Mouse (Mus musculus) MEL (cell line): ENCODE data around the gene Mad2l2. TPM values are rescaled to one million over a fixed set of nuclear protein-coding genes. Genes with fewer than 3 reads are reported as not detected.
A peak's percentile ranks its signal among the peaks of the same experiment; 100 is the strongest.

Experiments used
- DNase-seq: peaks from one replicate; pipeline ENCODE4 v3.0.0; 2011; ENCODE audit warnings: low read depth, low spot score
- H3K27ac ChIP-seq: 2 replicates; pipeline ENCODE4 v1.5.1; 2012; ENCODE audit warnings: low read depth, mild to moderate bottlenecking, control low read depth, low read length, moderate library complexity; ENCODE audit not compliant: control insufficient read depth
- H3K27me3 ChIP-seq, 2 experiments: fragments of 150-350 bp in 1 of 2; sonication (generic) in 1 of 2; 2 replicates each; pipeline ENCODE4 v1.6.1; 2012; ENCODE audit warnings: low read length in 2 of 2, mild to moderate bottlenecking in 2 of 2, improper control_type of control experiment in 1 of 2, moderate library complexity in 1 of 2; ENCODE audit not compliant: insufficient read depth in 2 of 2, control insufficient read depth in 1 of 2
- H3K36me3 ChIP-seq, 2 experiments: 2 replicates each; pipeline ENCODE4 v1.6.1; 2012 to 2014; ENCODE audit warnings: low read length in 2 of 2, improper control_type of control experiment in 1 of 2, inconsistent platforms in 1 of 2, mild to moderate bottlenecking in 1 of 2; ENCODE audit not compliant: insufficient read depth in 2 of 2, control insufficient read depth in 1 of 2
- H3K4me1 ChIP-seq, 2 experiments: fragments of 150-350 bp in 1 of 2; sonication (generic) in 1 of 2; 2 replicates each; pipeline ENCODE4 v1.6.1; 2012; ENCODE audit warnings: low read length in 2 of 2, improper control_type of control experiment in 1 of 2, mild to moderate bottlenecking in 1 of 2; ENCODE audit not compliant: insufficient read depth in 2 of 2, control insufficient read depth in 1 of 2
- H3K4me3 ChIP-seq, 2 experiments: fragments of 150-350 bp in 1 of 2; sonication (generic) in 1 of 2; 2 replicates each; pipeline ENCODE4 v1.5.1; 2012; ENCODE audit warnings: low read depth in 2 of 2, low read length in 2 of 2, mild to moderate bottlenecking in 2 of 2, moderate library complexity in 2 of 2, control low read depth in 1 of 2, improper control_type of control experiment in 1 of 2; ENCODE audit not compliant: control insufficient read depth in 1 of 2, insufficient read depth in 1 of 2
- H3K79me2 ChIP-seq: 2 replicates; pipeline ENCODE4 v1.6.1; 2012; ENCODE audit warnings: mild to moderate bottlenecking, low read length, moderate library complexity; ENCODE audit not compliant: control insufficient read depth, poor library complexity, insufficient read depth
- H3K9ac ChIP-seq: 2 replicates; pipeline ENCODE4 v1.6.1; 2012; ENCODE audit warnings: low read depth, mild to moderate bottlenecking, control low read depth, low read length, moderate library complexity; ENCODE audit not compliant: control insufficient read depth, poor library complexity, severe bottlenecking
- H3K9me3 ChIP-seq: fragments of 150-350 bp; sonication (generic); replicated peaks from 2 replicates; pipeline ENCODE4 v1.6.1; 2012; ENCODE audit warnings: mild to moderate bottlenecking, low read length, improper control_type of control experiment, moderate library complexity; ENCODE audit not compliant: insufficient read depth
- CTCF ChIP-seq, 3 experiments: IDR thresholded peaks in 2 of 3; conservative IDR thresholded peaks in 1 of 3; 2 replicates each; pipeline ENCODE4 v1.5.1; 2011 to 2012; ENCODE audit warnings: low read length in 3 of 3, low read depth in 2 of 3, mild to moderate bottlenecking in 2 of 3, improper control_type of control experiment in 1 of 3, inconsistent platforms in 1 of 3, mixed read lengths in 1 of 3, moderate library complexity in 1 of 3; ENCODE audit not compliant: control insufficient read depth in 1 of 3, insufficient read depth in 1 of 3, poor library complexity in 1 of 3, severe bottlenecking in 1 of 3
- ELF1 ChIP-seq: IDR thresholded peaks from 2 replicates; pipeline ENCODE4 v1.6.1; 2014; ENCODE audit warnings: low read depth, mild to moderate bottlenecking, inconsistent platforms, low read length, improper control_type of control experiment, moderate library complexity
- EP300 ChIP-seq, 2 experiments: IDR thresholded peaks; 2 replicates each; pipeline ENCODE4 v1.6.1; 2011; ENCODE audit warnings: improper control_type of control experiment in 2 of 2, low read length in 2 of 2, low read depth in 1 of 2, mild to moderate bottlenecking in 1 of 2
- ETS1 ChIP-seq: IDR thresholded peaks from 2 replicates; pipeline ENCODE4 v1.6.1; 2012; ENCODE audit warnings: low read depth, mild to moderate bottlenecking, inconsistent platforms, low read length, improper control_type of control experiment, moderate library complexity
- GATA1 ChIP-seq: IDR thresholded peaks from 2 replicates; pipeline ENCODE4 v1.6.1; 2011; ENCODE audit warnings: low read depth, low read length, improper control_type of control experiment
- HCFC1 ChIP-seq: IDR thresholded peaks from 2 replicates; pipeline ENCODE4 v1.6.1; 2012; ENCODE audit warnings: low read depth, mild to moderate bottlenecking, inconsistent platforms, low read length, improper control_type of control experiment, moderate library complexity
- KAT2A ChIP-seq: conservative IDR thresholded peaks from 2 replicates; pipeline ENCODE4 v1.6.1; 2012; ENCODE audit warnings: low read depth, low read length, improper control_type of control experiment, inconsistent platforms
- MAFK ChIP-seq: IDR thresholded peaks from 2 replicates; pipeline ENCODE4 v1.6.1; 2011; ENCODE audit warnings: low read depth, mild to moderate bottlenecking, low read length, improper control_type of control experiment, borderline replicate concordance
- MAX ChIP-seq: IDR thresholded peaks from 2 replicates; pipeline ENCODE4 v1.6.1; 2011; ENCODE audit warnings: low read length, improper control_type of control experiment
- MAZ ChIP-seq: IDR thresholded peaks from 2 replicates; pipeline ENCODE4 v1.6.1; 2012; ENCODE audit warnings: low read depth, mild to moderate bottlenecking, inconsistent platforms, low read length, improper control_type of control experiment
- MEF2A ChIP-seq: IDR thresholded peaks from 2 replicates; pipeline ENCODE4 v1.6.1; 2014; ENCODE audit warnings: low read depth, mild to moderate bottlenecking, inconsistent platforms, low read length, improper control_type of control experiment; ENCODE audit not compliant: poor library complexity, insufficient replicate concordance, severe bottlenecking; ENCODE audit errors: extremely low read depth
- MXI1 ChIP-seq: IDR thresholded peaks from 2 replicates; pipeline ENCODE4 v1.6.1; 2011; ENCODE audit warnings: mild to moderate bottlenecking, low read depth, low read length, improper control_type of control experiment
- MYB ChIP-seq: IDR thresholded peaks from 2 replicates; pipeline ENCODE4 v1.6.1; 2011; ENCODE audit warnings: mild to moderate bottlenecking, low read depth, low read length, improper control_type of control experiment
- MYC ChIP-seq: IDR thresholded peaks from 2 replicates; pipeline ENCODE4 v1.6.1; 2011; ENCODE audit warnings: low read depth, mild to moderate bottlenecking, low read length, improper control_type of control experiment, moderate library complexity
- NELFE ChIP-seq: IDR thresholded peaks from 2 replicates; pipeline ENCODE4 v1.6.1; 2011; ENCODE audit warnings: low read depth, low read length, improper control_type of control experiment
- NRF1 ChIP-seq: IDR thresholded peaks from 2 replicates; pipeline ENCODE4 v1.6.1; 2014; ENCODE audit warnings: low read depth, mild to moderate bottlenecking, inconsistent platforms, low read length, improper control_type of control experiment, moderate library complexity; ENCODE audit not compliant: poor library complexity, insufficient read depth, severe bottlenecking
- POLR2A ChIP-seq, 2 experiments: IDR thresholded peaks; 2 replicates each; pipeline ENCODE4 v1.6.1; 2011 to 2012; ENCODE audit warnings: low read length in 2 of 2, mild to moderate bottlenecking in 2 of 2, control low read depth in 1 of 2, improper control_type of control experiment in 1 of 2, low read depth in 1 of 2, moderate library complexity in 1 of 2; ENCODE audit not compliant: control insufficient read depth in 1 of 2, insufficient read depth in 1 of 2, poor library complexity in 1 of 2
- POLR2AphosphoS2 ChIP-seq: IDR thresholded peaks from 2 replicates; pipeline ENCODE4 v1.6.1; 2011; ENCODE audit warnings: low read length, improper control_type of control experiment
- POLR2AphosphoS5 ChIP-seq: IDR thresholded peaks from 2 replicates; pipeline ENCODE4 v1.6.1; 2012; ENCODE audit warnings: low read depth, borderline replicate concordance, mild to moderate bottlenecking, inconsistent platforms, low read length, moderate library complexity, mixed read lengths
- RAD21 ChIP-seq: IDR thresholded peaks from 2 replicates; pipeline ENCODE4 v1.6.1; 2011; ENCODE audit warnings: mild to moderate bottlenecking, low read depth, low read length, improper control_type of control experiment
- SIN3A ChIP-seq: IDR thresholded peaks from 2 replicates; pipeline ENCODE4 v1.6.1; 2012; ENCODE audit warnings: low read length, improper control_type of control experiment, inconsistent platforms
- SMC3 ChIP-seq: IDR thresholded peaks from 2 replicates; pipeline ENCODE4 v1.6.1; 2011; ENCODE audit warnings: low read depth, low read length, improper control_type of control experiment
- TBP ChIP-seq: IDR thresholded peaks from 2 replicates; pipeline ENCODE4 v1.8.0; 2011; ENCODE audit warnings: low read depth, low read length, improper control_type of control experiment
- ZMIZ1 ChIP-seq: IDR thresholded peaks from 2 replicates; pipeline ENCODE4 v1.6.1; 2012; ENCODE audit warnings: low read depth, mild to moderate bottlenecking, inconsistent platforms, low read length, improper control_type of control experiment, moderate library complexity
- ZNF384 ChIP-seq: IDR thresholded peaks from 2 replicates; pipeline ENCODE4 v1.6.1; 2012; ENCODE audit warnings: low read depth, mild to moderate bottlenecking, inconsistent platforms, low read length, improper control_type of control experiment
- polyA plus RNA-seq, 2 experiments: library from polyadenylated mRNA; stranded (reverse) in 1 of 2; unstranded in 1 of 2; fragments of >175 nt in 1 of 2; fragments of >200 nt in 1 of 2; gene quantifications; 2 replicates each; pipeline versions ENCODE4 v1.2.1 to v1.2.4; 2012; ENCODE audit warnings: low replicate concordance in 2 of 2, low read depth in 1 of 2; ENCODE audit not compliant: insufficient read length in 2 of 2, insufficient read depth in 1 of 2, missing spikeins in 1 of 2
- total RNA-seq: library from RNA; depleted of rRNA; stranded (reverse); fragments of 300-350 nt; gene quantifications from 2 replicates; pipeline ENCODE4 v1.2.3, GENCODE M21; 2012

Mad2l2 gene
- total and polyA plus RNA-seq, 3 experiments, result 28.6 to 44.8 TPM; not detected in 1

- H3K27me3 ChIP-seq, result no peaks in the 10 kb centered on the region; a peak in 1 of 4 replicates
- no peaks in the 10 kb centered on the region; the same call in 1 of the 2 replicates for H3K79me2 ChIP-seq
- peak; percentile 97 for DNase-seq
- peak overlapping the region; percentile 86 to 89 for H3K4me3 ChIP-seq
- peak overlapping the region; percentile 84 for H3K27ac ChIP-seq
- H3K4me1 ChIP-seq, result peaks cover 3 to 8% of the 10 kb centered on the region in 2 experiments; a peak in 3 of 4 replicates
- H3K36me3 ChIP-seq, result peaks cover 0 to 5% of the 10 kb centered on the region in 2 experiments; a peak in 1 of 4 replicates
- H3K9ac ChIP-seq, result peak overlapping the region; percentile 85
- H3K9me3 ChIP-seq, result no peaks in the 10 kb centered on the region
- TF ChIP-seq MEF2A (no peak), GATA1 (no peak), MYC (0 out of 2 replicates have a peak, but pooled peaks have one; percentile 14), SMC3 (peak; percentile 34), EP300 (IDR thresholded peaks at IDR 0.05; ENCODE audit: low read depth in 1 of 2, low read length in 2 of 2) (0 out of 4 replicates have a peak, but pooled peaks of 1 of the 2 experiments have one; percentile 6), RAD21 (no peak), MAFK (no peak), CTCF (IDR thresholded peaks at IDR 0.05 in 2 of 3, conservative IDR thresholded peaks at IDR 0.05 in 1 of 3; ENCODE audit: control insufficient read depth in 1 of 3, insufficient read depth in 1 of 3, low read depth in 2 of 3, low read length in 3 of 3, poor library complexity in 1 of 3, severe bottlenecking in 1 of 3) (peak; percentile 15 to 66 (median 59); a peak in 4 of 6 replicates), POLR2A (IDR thresholded peaks at IDR 0.05; ENCODE audit: control insufficient read depth in 1 of 2, insufficient read depth in 1 of 2, low read depth in 1 of 2, low read length in 2 of 2, poor library complexity in 1 of 2) (peak; percentile 76; a peak in 2 of 4 replicates), MXI1 (peak; percentile 52), ETS1 (no peak), NELFE (peak; percentile 70), MAX (peak; percentile 58), HCFC1 (peak; percentile 21; the same call in 1 of the 2 replicates), ELF1 (no peak), ZMIZ1 (0 out of 2 replicates have a peak, but pooled peaks have one; percentile 36)
- TF ChIP-seq, all 39 proteins: peak for 10
Observed at GRCm38 (mm10) chr4:148140098-148141011, 10.2 kb downstream of the Mad2l2 start.

GRCm38 (mm10) chr4:148143721-148144120 is 13.5 kb downstream of the Mad2l2 start:
- no peak overlapping the region for H3K27ac ChIP-seq
- peaks cover 3 to 5% of the 10 kb centered on the region in 2 experiments; a peak in 3 of 4 replicates for H3K4me1 ChIP-seq
- no peak for DNase-seq
- peaks cover 0 to 5% of the 10 kb centered on the region in 2 experiments; a peak in 1 of 4 replicates for H3K36me3 ChIP-seq
- no peak overlapping the region for H3K4me3 ChIP-seq
- no peaks in the 10 kb centered on the region; the same call in 1 of the 2 replicates for H3K79me2 ChIP-seq
- TF ChIP-seq MXI1, result no peak
- TF ChIP-seq SMC3, result no peak
- TF ChIP-seq POLR2AphosphoS2, result no peak
- no peak for TF ChIP-seq NRF1
- TF ChIP-seq MYB, result no peak
- no peak for TF ChIP-seq ELF1
- no peak for TF ChIP-seq MYC
- no peak for TF ChIP-seq KAT2A
- no peak for TF ChIP-seq POLR2AphosphoS5
- TF ChIP-seq TBP, result no peak
- no peak for TF ChIP-seq ZNF384
- TF ChIP-seq MAZ, result no peak
- TF ChIP-seq HCFC1, result no peak
- TF ChIP-seq NELFE, result no peak
- no peak for TF ChIP-seq SIN3A
- H3K9me3 ChIP-seq, result no peaks in the 10 kb centered on the region
- no peaks in the 10 kb centered on the region for H3K27me3 ChIP-seq
- H3K9ac ChIP-seq, result no peak overlapping the region
